Mouse (Mus musculus) heart, embryonic 15.5 days (tissue): ENCODE data around the gene Adcy4. TPM values are rescaled to one million over a fixed set of nuclear protein-coding genes. Genes with fewer than 3 reads are reported as not detected.

Experiments
- ATAC-seq: fragments of 200-750 bp; cut with Nextera tagmentation; replicated peaks from 2 replicates; pipeline ENCODE4 v1.8.0; 2017; ENCODE audit warnings: low read depth, moderate TSS enrichment; ENCODE audit not compliant: insufficient number of reproducible peaks, insufficient read depth, low FRiP score
- H3K27ac ChIP-seq: fragments of 300-500 bp; sonication (generic); 2 replicates; pipeline ENCODE4 v1.5.1; 2015; ENCODE audit warnings: mild to moderate bottlenecking, inconsistent platforms
- H3K27me3 ChIP-seq: fragments of 300-500 bp; sonication (generic); 2 replicates; pipeline ENCODE4 v1.6.1; 2015; ENCODE audit warnings: inconsistent platforms
- H3K36me3 ChIP-seq: fragments of 300-500 bp; sonication (generic); 2 replicates; pipeline ENCODE4 v1.6.1; 2015; ENCODE audit warnings: mild to moderate bottlenecking, inconsistent platforms
- H3K4me1 ChIP-seq: fragments of 300-500 bp; sonication (generic); replicated peaks from 2 replicates; pipeline ENCODE4 v1.6.1; 2015; ENCODE audit warnings: inconsistent platforms
- H3K4me2 ChIP-seq: fragments of 300-500 bp; sonication (generic); 2 replicates; pipeline ENCODE4 v1.6.1; 2015; ENCODE audit warnings: inconsistent platforms, mild to moderate bottlenecking, moderate library complexity
- H3K4me3 ChIP-seq: fragments of 300-500 bp; sonication (generic); 2 replicates; pipeline ENCODE4 v1.5.1; 2015; ENCODE audit warnings: mild to moderate bottlenecking, inconsistent platforms
- H3K9ac ChIP-seq: fragments of 300-500 bp; sonication (generic); 2 replicates; pipeline ENCODE4 v1.6.1; 2015; ENCODE audit warnings: mild to moderate bottlenecking, inconsistent platforms
- H3K9me3 ChIP-seq: fragments of 300-500 bp; sonication (generic); replicated peaks from 2 replicates; pipeline ENCODE4 v1.6.1; 2016; ENCODE audit warnings: inconsistent platforms
- WGBS: fragments of 180-500 bp; shearing (Covaris S2); methylation state at CpG from one replicate; pipeline ENCODE4 v1.1.7; 2015; ENCODE audit warnings: mixed read lengths; 5-methylcytosine and 5-hydroxymethylcytosine counted together
- polyA plus RNA-seq: library from polyadenylated mRNA; unstranded; fragments of >200 nt; fragmentation: Nextera tagmentation; extraction: Ambion mirVana; gene quantifications from 2 replicates; pipeline ENCODE4 v1.2.1, GENCODE M21; 2015

Adcy4 gene
- polyA plus RNA-seq, 1 experiment from 2014 or later = 14.9 TPM

- peak; percentile 84 for ATAC-seq
- peaks cover 42% of the 10 kb centered on the region for H3K4me1 ChIP-seq
- H3K9me3 ChIP-seq = no peaks in the 10 kb centered on the region
- peak within 1 kb of the TSS; percentile 87 for H3K4me2 ChIP-seq
- H3K27ac ChIP-seq = peak within 1 kb of the TSS; percentile 95
- WGBS = 1% methylated on average over 40 of the region's 46 CpGs
- H3K36me3 ChIP-seq = no peaks in the 10 kb centered on the region
- H3K9ac ChIP-seq = peak within 1 kb of the TSS; percentile 74
- H3K4me3 ChIP-seq = peak within 1 kb of the TSS; percentile 67
- H3K27me3 ChIP-seq = peaks cover 18% of the 10 kb centered on the region
These were observed 39.3 kb upstream of the Adcy4 start, which contains the start of gene Nfatc4 for GRCm38 (mm10) chr14:55822991-55823762. TSS of gene Nfatc4 (plus strand) at chr14:55823144.

- 6% methylated on average over 13 of the region's 13 CpGs for WGBS
- ATAC-seq = peak; percentile 20
These were observed 38.6 kb upstream of the Adcy4 start for GRCm38 (mm10) chr14:55822435-55822990.

GRCm38 (mm10) chr14:55820576-55820975, 36.7 kb upstream of the Adcy4 start:
- H3K27ac ChIP-seq = no peak overlapping the region

More at GRCm38 (mm10) chr14:55822435-55822990, 38.6 kb upstream of the Adcy4 start:
- Histone ChIP-seq H3K4me2 (peak overlapping the region; percentile 87), H3K9me3 (no peaks in the 10 kb centered on the region), H3K4me3 (peak overlapping the region; percentile 67), H3K9ac (peak overlapping the region; percentile 74), H3K27ac (peak overlapping the region; percentile 95), H3K27me3 (peaks cover 18% of the 10 kb centered on the region), H3K36me3 (no peaks in the 10 kb centered on the region), H3K4me1 (peaks cover 39% of the 10 kb centered on the region)

GRCm38 (mm10) chr14:55819845-55820405, 36.0 kb upstream of the Adcy4 start:
- Histone ChIP-seq H3K9me3 (no peaks in the 10 kb centered on the region), H3K27ac (no peak overlapping the region), H3K36me3 (no peaks in the 10 kb centered on the region), H3K4me3 (no peak overlapping the region), H3K9ac (no peak overlapping the region), H3K4me2 (no peak overlapping the region), H3K4me1 (peaks cover 21% of the 10 kb centered on the region), H3K27me3 (no peaks in the 10 kb centered on the region)
- no peak for ATAC-seq
- 72% methylated on average over 7 of the region's 7 CpGs for WGBS

More at GRCm38 (mm10) chr14:55820576-55820975, 36.7 kb upstream of the Adcy4 start:
- 75% methylated on average over 9 of the region's 9 CpGs for WGBS
- H3K36me3 ChIP-seq = no peaks in the 10 kb centered on the region
- H3K4me2 ChIP-seq = no peak overlapping the region
- 0 out of 2 replicates have a peak, but pooled peaks cover 6% of the 10 kb centered on the region for H3K27me3 ChIP-seq
- no peak for ATAC-seq
- H3K4me3 ChIP-seq = no peak overlapping the region
- no peaks in the 10 kb centered on the region for H3K9me3 ChIP-seq
- H3K4me1 ChIP-seq = peaks cover 23% of the 10 kb centered on the region
- no peak overlapping the region for H3K9ac ChIP-seq

- Histone ChIP-seq H3K9me3 (no peaks in the 10 kb centered on the region), H3K4me1 (peaks cover 5% of the 10 kb centered on the region; the same call in 1 of the 2 replicates), H3K4me2 (peak overlapping the region; percentile 74), H3K27me3 (no peaks in the 10 kb centered on the region), H3K36me3 (no peaks in the 10 kb centered on the region), H3K4me3 (peak overlapping the region; percentile 58), H3K9ac (peak overlapping the region; percentile 46), H3K27ac (peak overlapping the region; percentile 41; the same call in 1 of the 2 replicates)
- peak; percentile 70 for ATAC-seq
- 22% methylated on average over 17 of the region's 17 CpGs for WGBS
These were observed 31.4 kb upstream of the Adcy4 start for GRCm38 (mm10) chr14:55815310-55815751.

- 24% methylated on average over 16 of the region's 16 CpGs for WGBS
- H3K27ac ChIP-seq = peak overlapping the region; percentile 41; the same call in 1 of the 2 replicates
- peak overlapping the region; percentile 74 for H3K4me2 ChIP-seq
- no peaks in the 10 kb centered on the region for H3K36me3 ChIP-seq
- ATAC-seq = no peak
- H3K27me3 ChIP-seq = no peaks in the 10 kb centered on the region
- H3K4me3 ChIP-seq = peak overlapping the region; percentile 58
- H3K9ac ChIP-seq = peak overlapping the region; percentile 46
- H3K4me1 ChIP-seq = peaks cover 5% of the 10 kb centered on the region; the same call in 1 of the 2 replicates
- H3K9me3 ChIP-seq = no peaks in the 10 kb centered on the region
These were observed 31.0 kb upstream of the Adcy4 start for GRCm38 (mm10) chr14:55814885-55815284.

- H3K9ac ChIP-seq = no peak overlapping the region
- ATAC-seq = peak; percentile 64; the same call in 1 of the 2 replicates
These were observed 11.7 kb upstream of the Adcy4 start for GRCm38 (mm10) chr14:55795380-55796163.

GRCm38 (mm10) chr14:55793946-55794345, 10.1 kb upstream of the Adcy4 start:
- Histone ChIP-seq H3K36me3 (no peaks in the 10 kb centered on the region), H3K9me3 (no peaks in the 10 kb centered on the region), H3K4me2 (no peak overlapping the region), H3K4me1 (0 out of 2 replicates have a peak, but pooled peaks cover 2% of the 10 kb centered on the region), H3K27me3 (peaks cover 12% of the 10 kb centered on the region), H3K4me3 (no peak overlapping the region), H3K27ac (no peak overlapping the region), H3K9ac (no peak overlapping the region)
- WGBS = 63% methylated on average over 2 of the region's 2 CpGs
- no peak for ATAC-seq

More at GRCm38 (mm10) chr14:55795380-55796163, 11.7 kb upstream of the Adcy4 start:
- peak overlapping the region; percentile 37 for H3K27ac ChIP-seq
- no peaks in the 10 kb centered on the region for H3K27me3 ChIP-seq
- no peak overlapping the region for H3K4me3 ChIP-seq
- H3K9me3 ChIP-seq = no peaks in the 10 kb centered on the region
- H3K4me2 ChIP-seq = no peak overlapping the region
- H3K4me1 ChIP-seq = 0 out of 2 replicates have a peak, but pooled peaks cover 2% of the 10 kb centered on the region
- no peaks in the 10 kb centered on the region for H3K36me3 ChIP-seq
- 69% methylated on average over 15 of the region's 15 CpGs for WGBS

- no peak for ATAC-seq
- H3K4me1 ChIP-seq = peaks cover 7% of the 10 kb centered on the region
- no peak overlapping the region for H3K4me2 ChIP-seq
- no peak overlapping the region for H3K9ac ChIP-seq
- no peaks in the 10 kb centered on the region for H3K36me3 ChIP-seq
- H3K27ac ChIP-seq = no peak overlapping the region
- no peaks in the 10 kb centered on the region for H3K9me3 ChIP-seq
- H3K4me3 ChIP-seq = no peak overlapping the region
- peaks cover 13% of the 10 kb centered on the region for H3K27me3 ChIP-seq
- WGBS = 55% methylated on average over 2 of the region's 2 CpGs
These were observed 9.6 kb upstream of the Adcy4 start for GRCm38 (mm10) chr14:55793461-55793860.

- H3K4me2 ChIP-seq = peak within 1 kb of the TSS; percentile 80
- peaks cover 59% of the 10 kb centered on the region for H3K27me3 ChIP-seq
- WGBS = 3% methylated on average over 40 of the region's 40 CpGs
- no peaks in the 10 kb centered on the region for H3K9me3 ChIP-seq
- no peak within 1 kb of the TSS for H3K27ac ChIP-seq
- peak within 1 kb of the TSS; percentile 46 for H3K9ac ChIP-seq
- H3K4me1 ChIP-seq = peaks cover 25% of the 10 kb centered on the region
- H3K36me3 ChIP-seq = no peaks in the 10 kb centered on the region
- H3K4me3 ChIP-seq = peak within 1 kb of the TSS; percentile 50
- peak; percentile 11; the same call in 1 of the 2 replicates for ATAC-seq
These were observed 4.6 kb upstream of the Adcy4 start, which contains the start of gene Ripk3 for GRCm38 (mm10) chr14:55788256-55789050. TSS of gene Ripk3 (minus strand) at chr14:55788865.
